Mouse (Mus musculus) c-Kit-negative CD71-positive TER-119-positive erythroid progenitor cells, embryonic 14.5 days (primary cell): ENCODE results near the gene Crybg3.

Experiments
- DNase-seq: peaks from one replicate; pipeline ENCODE4 v3.0.0-alpha.2; 2013; ENCODE audit warnings: low read depth, low spot score

Crybg3 gene

DNA sequence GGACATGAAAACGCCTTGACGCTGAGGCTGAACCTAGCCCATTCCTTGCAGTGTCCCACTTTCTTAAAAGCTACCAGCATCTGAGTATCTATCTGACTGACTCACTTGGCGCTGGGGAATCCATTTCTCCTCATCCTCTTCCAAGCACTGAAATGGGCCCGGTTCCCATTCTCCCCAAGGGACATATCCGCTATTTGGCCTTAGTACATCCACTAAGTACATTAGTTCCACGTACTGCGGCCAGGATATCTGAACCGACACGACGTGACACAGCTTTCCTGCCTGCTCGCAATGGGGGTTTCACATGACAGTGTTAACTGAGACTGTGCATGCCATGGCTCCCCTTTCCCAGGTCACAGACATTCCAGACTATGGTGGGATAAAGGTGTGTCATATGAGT is 66.4 kb downstream of the Crybg3 start:
- DNase-seq, result no peak

DNA sequence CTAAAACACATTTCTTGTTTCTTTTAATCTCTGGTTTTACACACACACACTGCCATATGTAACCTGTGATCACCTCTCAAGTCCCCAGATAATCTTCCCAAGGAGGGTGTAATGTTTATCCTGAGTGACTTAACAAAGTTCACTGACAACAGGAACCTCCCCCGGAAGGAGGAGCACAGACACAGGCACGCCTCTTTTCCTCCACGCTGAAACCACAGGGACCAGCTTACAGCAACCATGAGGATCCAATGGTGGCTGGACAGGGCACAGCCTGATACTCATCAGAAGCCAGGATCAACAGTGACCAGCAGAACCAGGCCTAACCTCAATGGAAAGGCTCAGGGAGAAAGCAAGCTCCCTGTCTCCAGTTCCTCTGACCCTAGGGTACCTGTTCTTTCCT is 68.2 kb downstream of the Crybg3 start:
- DNase-seq, result no peak

DNA sequence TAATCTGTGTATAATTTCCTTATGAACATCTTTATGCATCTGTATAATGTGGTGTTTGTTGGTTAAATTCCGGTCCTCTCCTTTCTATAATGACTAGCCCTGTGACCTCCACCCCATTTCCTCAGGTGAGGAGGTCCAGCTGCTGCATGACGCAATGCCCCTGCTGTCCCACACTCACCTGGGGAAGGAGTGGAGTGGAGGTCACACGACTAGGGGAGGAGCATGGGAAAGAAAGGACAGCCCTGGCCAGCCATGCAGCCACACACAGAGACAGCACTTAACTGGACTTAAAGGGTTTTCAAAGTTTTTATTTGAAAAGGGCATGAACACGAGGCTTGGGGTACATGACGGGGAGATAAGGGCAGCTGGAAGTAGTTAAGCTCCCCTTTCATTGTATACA is 69.5 kb downstream of the Crybg3 start:
- DNase-seq, result no peak

DNA sequence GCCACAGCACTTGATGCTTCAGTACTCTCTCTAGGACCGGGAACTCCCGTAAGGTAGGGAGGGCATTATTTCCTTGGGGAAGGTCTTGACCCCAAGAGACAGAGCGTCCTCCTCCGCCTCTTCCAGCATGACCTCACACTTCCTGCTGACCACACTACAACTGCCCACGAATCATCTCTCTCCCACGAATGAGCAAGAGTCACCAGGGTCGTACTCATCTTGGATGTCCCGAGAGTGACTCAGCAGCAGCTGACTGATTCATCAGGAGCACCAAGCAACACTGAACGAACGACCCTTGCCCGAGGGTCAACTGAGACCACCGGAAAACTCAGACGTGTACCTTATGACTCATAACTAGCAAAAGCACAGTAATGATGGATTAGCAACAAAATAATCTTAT is 71.2 kb downstream of the Crybg3 start:
- DNase-seq, result no peak

DNA sequence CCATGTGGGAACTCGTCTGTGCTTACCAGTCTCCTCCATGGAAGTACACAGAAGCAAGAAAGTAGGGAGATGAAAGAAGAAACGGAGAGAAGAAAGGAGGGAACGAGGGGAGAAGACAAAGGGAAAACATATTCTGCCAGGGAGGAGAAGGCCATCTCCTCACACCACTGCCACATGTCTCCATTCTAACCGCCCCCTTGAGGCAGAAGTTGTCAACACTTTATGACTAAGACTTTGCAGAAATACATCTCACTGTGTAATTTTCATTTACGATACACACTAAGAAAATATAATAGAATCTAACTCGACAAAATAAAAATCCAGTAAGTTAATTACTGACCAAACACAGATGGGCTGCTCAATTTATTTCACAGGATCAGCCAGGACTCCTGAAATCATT is 73.8 kb downstream of the Crybg3 start:
- DNase-seq, result no peak

DNA sequence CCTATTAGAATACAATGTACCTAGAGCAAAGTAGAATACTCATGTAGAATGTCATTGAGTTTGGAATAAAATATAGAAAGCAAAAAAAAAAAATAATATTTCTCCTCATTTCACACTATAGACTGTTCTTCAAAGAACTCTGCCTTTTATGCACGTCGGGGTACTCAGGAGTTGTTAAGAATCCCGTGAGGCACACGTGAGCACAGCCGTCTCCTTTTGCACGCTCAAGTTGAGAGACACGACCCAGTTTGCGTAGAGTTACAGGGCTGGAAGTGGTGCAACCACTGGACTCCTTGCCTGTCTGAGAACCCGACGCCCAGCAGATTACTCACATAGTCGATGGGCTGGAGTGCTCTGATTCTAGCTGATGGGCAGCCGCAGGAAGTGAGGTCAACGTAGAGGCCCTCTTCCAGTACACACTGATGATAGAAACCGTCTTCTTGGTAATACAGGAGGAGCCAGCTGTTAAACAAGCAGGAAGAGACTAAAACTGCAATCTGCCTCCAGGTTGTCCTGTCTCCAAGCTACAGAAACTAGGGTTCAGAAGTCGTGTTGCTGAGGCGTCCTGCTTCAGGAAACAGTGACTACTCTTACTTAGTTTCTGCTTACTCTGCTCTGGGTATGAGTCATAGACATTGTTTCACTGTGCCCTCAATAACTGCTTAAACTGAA is 78.9 kb downstream of the Crybg3 start:
- DNase-seq, result no peak

DNA sequence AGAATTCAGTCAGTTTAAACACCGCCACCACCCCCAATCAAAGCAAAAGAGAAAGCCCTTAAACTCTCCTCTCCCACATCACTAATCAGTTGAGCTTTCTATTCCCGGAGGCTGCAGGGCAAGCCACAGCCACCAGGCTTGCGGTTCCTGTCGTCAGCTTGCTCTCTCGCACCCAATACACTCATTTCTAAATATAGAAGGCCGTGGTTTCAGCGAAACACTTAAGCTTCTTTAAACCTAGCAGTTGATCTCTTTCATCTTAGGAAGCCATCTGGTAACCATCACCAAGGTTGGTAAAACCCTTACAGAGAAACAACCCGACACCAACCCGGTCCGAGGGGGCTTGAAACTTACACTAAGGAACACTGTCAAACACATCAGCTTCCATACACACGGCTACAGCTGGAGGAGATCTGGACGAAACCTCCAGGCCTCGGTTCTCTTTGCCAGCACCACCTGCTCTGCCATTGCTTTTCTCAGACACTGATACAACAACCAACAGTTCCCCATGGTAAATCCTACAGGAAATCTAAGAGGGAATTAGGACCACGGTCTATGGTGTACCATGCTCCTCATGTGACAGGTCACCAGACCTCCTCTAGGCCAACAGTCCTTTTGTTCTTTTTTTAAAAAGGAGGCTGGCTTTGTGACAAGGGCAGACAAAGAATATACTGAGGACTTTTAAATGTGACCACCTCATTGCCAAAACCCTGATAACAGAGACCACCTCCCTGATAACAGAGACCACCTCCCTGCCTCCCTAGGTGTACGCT is 83.1 kb downstream of the Crybg3 start:
- DNase-seq, result no peak

DNA sequence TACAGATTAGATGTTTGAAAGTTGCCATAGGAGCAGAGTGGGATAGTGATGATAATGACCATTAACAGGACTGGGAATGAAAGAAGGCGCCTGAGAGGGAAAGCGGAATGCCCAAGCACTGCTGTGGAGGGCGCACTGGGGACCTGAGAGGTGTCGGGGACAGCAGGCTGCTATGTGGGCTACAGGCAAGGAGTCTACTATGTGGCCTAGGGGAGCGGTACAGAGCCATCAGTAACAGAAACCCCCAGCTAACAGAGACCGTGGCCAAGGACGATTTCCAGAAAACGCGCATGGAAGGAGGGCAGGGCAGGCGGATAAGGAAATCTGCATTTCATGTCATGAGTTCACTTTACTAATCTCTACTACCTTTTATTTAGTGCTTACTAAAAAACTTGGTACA is 83.8 kb downstream of the Crybg3 start:
- no peak for DNase-seq

DNA sequence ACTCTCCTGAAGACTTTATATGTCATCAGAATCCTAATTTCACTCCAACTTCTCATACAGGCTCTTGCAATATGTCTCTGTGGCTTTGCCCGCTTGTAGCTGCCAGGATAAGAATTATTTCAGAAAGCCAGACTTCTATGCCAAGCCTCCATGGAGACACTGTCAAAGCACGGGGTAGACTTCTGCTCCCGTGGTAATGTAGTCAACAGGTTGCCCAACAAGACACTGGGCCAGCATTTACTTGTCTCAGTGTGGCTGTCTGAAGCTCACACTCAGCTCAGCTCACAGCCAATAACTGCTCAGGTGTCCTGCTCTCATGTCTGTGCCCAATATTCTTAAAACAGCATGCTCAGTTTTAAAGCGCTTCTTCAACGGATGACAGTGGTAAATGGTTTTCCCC is 85.6 kb downstream of the Crybg3 start:
- DNase-seq, result no peak

DNA sequence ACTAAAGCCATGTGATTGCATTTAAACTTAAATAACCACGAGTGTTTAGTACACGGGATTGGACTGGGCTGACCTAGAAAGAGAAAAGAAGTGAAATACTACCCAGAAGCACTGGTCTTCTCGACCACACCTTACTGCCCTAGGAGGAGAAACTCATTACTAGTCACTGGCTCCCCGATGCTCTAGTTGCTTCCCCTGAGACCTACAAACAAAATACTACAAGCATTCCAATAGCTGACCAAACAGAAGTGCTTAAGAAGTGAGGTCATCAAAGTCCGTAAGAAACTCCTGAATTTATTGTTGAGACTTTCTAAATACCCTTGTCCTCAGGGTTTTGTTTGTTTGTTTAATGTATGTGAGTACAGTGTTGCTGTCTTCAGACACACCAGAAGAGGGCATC is 90.9 kb downstream of the Crybg3 start:
- no peak for DNase-seq

DNA sequence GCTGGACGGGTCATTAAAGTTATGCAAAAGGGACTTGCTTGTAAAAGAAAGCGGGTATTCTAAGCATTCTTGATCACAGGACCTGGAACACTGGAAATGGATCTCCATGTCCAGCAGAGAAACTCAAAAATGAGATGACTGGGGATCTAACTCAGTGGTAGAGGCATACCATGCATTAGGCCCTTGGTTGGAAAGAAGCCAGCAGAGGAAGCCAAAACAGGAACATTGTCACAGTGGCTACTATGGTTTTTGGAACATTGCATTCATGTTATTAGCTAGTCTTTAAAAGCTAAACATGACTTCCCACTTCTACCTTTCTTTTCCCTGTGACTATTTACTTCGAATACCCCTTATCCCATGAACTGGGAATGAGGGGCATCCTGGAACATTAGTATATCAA is 101.6 kb downstream of the Crybg3 start:
- no peak for DNase-seq

DNA sequence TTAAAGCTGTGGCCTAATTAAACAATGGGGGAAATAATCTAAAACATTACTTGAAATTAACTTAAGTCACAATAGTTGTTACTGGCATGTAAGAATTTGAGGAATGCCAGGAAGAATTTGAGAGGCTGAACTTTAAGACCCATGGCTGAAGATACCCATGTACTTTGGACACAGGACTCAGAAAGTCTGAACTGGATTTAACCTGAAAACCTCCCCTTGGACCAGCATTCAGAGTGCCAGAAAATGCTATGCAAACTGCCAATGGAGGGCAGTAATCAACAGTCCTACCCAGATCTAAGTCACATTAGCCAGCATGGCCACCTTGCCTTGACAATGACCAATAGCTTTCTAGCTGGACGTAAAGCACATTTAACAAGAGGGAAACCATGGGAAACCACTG is 102.8 kb downstream of the Crybg3 start:
- DNase-seq, result no peak

DNA sequence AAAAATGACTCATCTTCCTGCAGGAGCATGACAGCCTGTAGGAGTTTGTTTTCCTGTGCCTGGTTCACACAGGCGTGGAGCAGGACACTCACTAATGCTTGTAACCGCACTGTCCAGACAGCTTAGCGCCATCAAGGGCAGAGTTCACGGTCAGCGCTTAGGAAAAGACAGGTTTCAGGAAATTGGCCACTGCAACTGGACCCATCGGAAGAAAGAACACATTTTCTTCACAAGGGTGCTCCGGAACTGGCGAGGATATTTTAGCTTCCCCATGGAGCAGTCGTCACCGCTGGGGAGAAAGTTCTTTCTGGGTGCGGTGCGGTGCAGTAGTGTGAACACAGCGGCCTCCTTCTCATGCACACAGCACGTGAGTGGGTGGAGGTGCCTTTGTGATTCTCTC is 107.6 kb downstream of the Crybg3 start:
- no peak for DNase-seq

DNA sequence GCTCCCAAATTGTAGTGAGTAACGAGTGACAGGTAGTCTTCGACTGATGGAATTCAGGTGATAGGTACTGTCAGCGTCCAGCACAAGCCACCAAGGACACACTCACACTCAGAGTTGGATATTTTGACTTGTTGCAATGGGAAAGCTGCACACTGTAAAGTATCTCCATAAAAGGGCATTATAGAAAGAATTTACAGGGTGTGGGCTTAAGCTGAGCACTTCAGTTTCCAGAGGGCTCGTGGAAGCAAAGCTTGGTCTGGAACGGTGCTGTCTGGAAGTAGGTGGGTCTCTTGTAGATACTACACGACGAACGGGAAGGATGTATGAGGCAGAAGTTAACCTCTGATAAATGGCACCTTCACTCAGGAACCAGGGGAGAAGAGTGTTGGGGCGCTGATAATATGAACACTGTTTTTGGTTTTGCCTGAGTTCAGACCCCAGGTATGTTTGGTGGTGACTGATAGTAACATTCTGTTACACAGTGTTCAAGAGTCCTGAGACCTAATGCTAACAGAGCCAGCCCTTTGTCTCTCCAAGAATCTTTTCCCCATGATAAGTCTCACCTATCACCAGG is 112.7 kb downstream of the Crybg3 start:
- DNase-seq, result no peak

DNA sequence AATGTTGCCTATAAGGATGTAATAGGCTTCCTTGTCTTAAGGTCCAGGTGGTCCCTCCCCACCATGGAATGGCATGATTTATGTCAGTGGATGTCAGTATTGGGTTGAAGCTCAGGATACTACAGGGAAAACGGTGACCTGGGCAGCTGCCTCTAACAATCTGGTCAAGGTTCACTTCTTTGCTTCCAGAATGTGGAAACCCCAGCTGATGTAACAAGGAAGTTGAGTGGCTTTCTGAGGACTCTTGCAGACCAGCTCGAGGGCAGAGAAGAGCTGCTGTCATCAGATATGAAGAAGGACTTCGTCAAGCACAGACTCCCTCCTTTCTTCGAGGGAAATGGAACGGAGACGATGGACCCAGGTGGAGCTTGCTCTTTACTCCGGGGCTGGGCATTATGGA is 113.5 kb downstream of the Crybg3 start:
- DNase-seq, result no peak

DNA sequence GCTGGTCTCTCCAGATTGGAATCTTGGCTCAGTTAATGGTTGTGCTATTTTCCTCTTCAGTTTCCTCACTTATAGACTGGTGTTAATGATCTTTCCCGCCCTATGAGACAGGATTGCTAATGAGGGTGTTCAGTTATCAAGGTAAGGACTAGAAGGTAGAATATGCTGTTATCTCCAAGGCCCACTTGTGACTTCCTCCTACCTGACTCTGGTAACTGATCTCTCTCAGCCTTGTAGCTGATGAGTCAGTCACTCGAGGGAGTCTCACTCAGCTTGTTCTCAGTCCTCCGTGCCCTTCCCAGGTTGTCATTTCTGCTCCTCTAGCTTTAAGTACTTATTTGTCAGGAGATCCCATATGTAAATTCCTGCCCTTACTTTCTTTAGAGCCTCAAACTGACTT is 122.8 kb downstream of the Crybg3 start:
- DNase-seq, result no peak

DNA sequence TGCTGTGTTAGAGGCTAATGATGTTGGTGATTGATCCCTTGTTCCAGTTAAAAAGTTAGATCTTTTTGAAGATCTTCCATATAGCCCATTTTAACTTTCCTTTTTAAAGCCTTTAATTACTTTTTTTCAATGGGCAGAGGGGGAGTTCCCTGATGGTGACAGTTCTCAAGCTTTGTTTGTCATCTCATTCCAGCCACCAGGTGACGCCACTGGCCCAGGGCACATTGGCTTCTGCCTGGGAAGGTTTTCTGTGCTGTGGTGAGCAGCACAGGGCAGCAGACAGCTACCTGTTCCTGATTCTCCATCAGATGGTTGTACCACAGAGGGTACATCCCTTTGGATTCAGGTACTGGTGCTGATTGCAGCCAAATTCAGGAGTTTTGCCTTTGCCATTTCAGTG is 126.0 kb downstream of the Crybg3 start:
- no peak for DNase-seq

DNA sequence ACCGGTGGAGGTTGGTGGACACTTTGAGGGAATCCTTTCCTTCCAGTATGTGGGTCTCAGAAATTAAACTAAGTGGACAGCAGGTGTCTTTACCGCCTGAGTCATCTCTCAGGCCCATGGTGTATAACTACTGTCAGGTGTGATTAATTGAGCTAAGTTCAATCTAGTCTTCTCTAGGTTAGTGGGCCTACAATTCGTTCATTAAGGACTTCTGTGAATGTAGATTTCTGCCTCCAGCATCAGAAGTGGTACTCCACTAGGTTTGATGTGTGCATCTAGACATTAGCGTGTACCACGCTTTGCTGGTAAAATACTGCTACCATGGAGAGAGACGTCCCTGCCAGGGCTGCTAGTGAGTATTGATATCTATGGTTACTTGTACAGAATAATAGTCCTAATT is 128.2 kb downstream of the Crybg3 start:
- peak; percentile 5 for DNase-seq

DNA sequence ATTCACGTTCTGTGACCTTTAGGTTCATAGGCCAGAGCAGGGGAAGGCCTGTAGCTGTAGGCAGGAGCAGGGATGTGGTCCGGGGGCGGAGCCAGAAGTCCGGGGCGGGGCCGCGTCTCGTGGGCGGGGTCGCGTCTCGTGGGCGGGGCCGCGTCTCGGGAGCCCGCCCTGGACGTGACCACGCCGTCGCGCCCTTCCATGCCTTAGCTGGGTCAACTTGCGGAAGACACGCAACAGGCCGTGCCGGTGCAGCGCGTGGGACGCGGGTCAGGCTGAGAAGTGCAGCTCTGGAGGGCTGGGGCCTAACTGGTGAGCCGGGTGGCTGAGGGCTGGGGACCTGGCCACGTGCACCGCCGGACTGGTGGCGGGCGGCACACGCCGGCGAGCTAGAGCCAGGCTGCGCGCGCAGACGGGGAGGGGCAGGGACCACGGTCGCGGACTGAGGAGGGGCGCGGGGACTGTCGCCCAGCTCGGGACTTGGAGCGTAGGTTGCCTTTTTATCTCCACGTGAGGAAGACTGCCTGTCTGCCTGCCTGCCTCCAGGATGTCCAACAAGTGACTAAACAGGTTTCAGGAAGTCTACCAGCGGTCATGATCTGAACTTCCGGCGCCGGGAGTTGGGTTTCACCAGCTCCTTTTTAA is 129.0 kb downstream of the Crybg3 start, which contains the start of gene Riox2:
TSS of gene Riox2 (plus strand) at position 139 of the 642 bp plus-strand sequence.
- DNase-seq, result peak; percentile 69

DNA sequence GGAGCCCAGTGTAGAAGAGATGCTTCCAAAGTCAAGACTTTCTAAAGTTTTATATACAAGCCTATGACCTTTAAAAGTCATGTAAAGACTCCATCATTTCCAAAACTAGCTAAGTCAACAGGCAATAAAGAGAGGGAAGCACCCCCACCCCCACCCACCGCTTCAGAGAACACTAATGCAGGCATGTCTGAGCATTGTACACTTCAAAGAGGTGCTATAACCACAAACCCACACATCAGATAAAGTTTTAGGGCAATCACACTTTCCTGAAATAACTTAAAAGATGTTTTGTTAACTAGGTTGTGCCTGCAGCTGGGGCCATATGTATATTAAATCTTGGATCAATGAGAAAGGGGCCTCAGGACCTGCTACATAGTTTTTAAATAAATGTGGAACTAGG is 130.9 kb downstream of the Crybg3 start:
- DNase-seq, result no peak

DNA sequence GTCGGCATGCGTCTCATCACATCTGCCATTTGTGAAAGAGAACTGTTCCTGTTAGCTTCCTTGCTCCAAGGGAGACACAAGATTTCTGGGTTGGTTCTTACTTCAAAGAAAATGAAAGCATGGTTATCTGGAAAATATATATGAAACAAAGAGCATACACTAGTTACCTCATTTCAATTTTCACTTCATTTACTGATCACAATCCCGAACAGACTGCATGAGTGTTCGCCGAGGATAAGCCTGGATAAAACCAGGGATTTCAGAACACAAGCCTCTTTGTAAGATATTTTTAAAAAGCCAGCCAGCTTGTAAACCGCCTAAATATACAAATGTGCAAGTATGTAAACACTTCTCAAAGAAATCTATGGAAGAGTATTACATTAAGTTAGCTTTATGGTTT is 136.8 kb downstream of the Crybg3 start:
- no peak for DNase-seq

DNA sequence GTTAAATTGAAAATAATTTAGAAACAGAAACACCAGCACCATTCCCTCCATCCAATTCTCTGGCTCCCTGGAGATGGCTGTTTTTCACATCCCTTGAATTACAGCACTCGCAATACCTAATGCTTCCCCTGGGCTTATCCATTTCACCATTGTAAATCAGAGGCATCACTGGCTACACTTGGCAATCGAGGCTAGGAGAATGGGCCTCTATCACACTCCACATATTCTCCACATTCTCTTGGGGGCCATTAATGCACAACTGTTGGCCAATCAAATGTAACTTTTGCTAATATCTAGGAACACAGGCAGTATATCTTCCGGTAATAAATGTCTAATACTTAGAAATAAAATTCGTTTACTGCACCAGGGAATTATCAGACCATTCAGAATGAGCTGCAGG is 137.2 kb downstream of the Crybg3 start:
- DNase-seq, result no peak
